Mouse (Mus musculus): ENCODE data around the gene Kcnj12.
A peak's percentile ranks its signal among the peaks of the same experiment; 100 is the strongest.

Kcnj12 gene

GRCm38 (mm10) chr11:61109707-61110106 is 87.3 kb downstream of the Kcnj12 start:
- DNase-seq (ENCODE audit: low spot score in 2 of 2), result peak; percentile 35 to 47

DNA sequence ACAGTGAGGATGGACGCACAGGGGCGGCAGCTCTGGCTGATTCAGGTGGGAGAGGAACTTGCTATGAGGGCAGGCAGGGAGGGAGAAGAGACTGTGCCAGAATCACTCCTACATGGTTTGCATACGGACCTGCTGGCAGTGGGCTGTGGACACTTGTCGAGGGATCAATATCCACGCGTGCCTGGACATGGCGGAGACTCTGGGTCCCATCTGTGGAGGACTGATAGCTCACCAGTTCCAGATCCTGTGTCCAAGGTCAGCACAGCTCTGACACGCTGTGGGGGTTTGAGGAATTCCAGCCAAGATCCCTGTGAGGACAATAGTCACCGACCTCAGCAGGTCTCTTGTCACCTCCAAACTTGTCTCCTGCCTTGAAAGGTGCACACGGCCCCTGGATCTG is 87.7 kb downstream of the Kcnj12 start:
- no peak for DNase-seq (ENCODE audit: low spot score in 2 of 2)

- peak in 1 of 2 experiments; percentile 24 for DNase-seq (ENCODE audit: low spot score in 2 of 2)
Measured at GRCm38 (mm10) chr11:61110928-61111327, 88.6 kb downstream of the Kcnj12 start.

DNA sequence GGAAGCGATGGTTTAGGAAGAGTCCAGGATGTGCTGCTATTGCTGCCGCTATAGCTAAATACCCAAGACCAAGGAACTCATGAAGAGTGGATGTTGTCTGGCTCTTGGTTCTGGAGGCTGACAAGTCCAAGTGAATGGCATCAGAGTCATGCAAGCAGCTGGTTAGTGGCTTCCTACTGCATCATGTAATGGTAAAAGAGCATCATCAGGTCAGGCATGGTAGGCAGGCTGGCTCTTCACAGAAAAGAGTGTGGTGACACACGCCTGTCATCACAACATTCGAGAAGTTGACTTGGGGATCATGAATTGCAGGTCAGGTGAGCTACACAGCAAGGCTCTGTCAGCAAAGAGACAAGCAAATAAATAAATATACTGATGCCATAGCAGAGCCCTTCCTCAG is 89.1 kb downstream of the Kcnj12 start:
- DNase-seq (ENCODE audit: low spot score in 2 of 2), result no peak

- DNase-seq (ENCODE audit: low spot score in 2 of 2), result peak; percentile 63 to 72
Measured at GRCm38 (mm10) chr11:61112323-61112995, 90.1 kb downstream of the Kcnj12 start.

DNA sequence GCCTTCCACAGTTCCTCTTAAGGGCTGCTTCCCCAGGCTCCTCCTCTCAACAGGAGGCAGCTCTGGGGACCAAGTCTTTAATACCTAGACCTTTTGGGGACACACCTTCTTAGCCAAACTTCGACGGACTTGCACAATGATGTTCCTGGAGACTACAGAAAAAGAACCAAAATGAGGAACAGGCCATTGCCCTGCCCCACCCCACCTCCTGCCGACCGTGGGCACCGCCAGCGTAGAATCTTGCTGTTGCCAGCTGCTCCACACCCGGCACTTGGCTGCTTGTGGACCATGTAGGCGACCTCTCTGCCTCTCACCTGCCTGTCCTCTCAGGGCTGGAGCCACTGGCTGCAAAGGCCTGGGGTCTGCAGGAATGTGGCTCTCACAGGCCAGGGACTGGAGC is 93.9 kb downstream of the Kcnj12 start:
- peak; percentile 65 to 71 for DNase-seq (ENCODE audit: low spot score in 2 of 2)

GRCm38 (mm10) chr11:61119996-61120583 is 97.7 kb downstream of the Kcnj12 start:
- no peak for DNase-seq (ENCODE audit: low spot score in 2 of 2)
